Mouse (Mus musculus): ENCODE measurements around the gene Dzip1l. TPM values are rescaled to one million over a fixed set of nuclear protein-coding genes. Genes with fewer than 3 reads are reported as not detected.

The Dzip1l gene
- polyA plus RNA-seq, 2 experiments: 0.38 to 0.39 TPM

DNA sequence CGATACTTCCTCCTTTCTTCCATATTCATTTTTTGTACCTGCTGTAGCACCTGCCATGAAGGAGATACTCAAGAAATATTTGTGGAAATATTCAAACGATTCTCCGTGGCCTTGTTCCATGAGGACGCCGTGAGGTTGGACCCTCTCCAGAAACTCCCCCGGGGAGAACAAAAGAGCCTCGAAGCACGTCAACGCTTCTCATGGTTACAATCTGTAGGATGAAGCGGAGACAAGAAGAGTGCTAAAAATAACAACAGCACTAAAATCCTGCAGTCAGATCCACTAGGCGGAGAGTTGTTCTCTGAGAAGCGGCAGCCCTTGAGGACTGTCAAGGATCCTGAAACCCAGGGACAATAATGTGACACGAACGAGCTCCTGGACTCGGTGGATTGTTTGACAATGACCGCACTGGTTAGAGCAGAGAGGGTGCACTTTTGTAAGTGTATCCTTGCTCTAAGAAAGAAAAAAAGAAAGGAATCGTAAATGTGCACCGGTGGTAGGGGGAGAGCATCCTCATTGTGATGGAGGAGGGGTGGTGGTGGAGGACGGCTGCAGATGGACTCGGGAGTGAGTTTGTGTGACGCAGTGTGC, 52.8 kb downstream of the Dzip1l start:
- Histone ChIP-seq H3K27ac (no peak overlapping the region), H3K4me1 (replicated peaks; ENCODE audit: control insufficient read depth in 2 of 2, insufficient read depth in 2 of 2, low read length in 1 of 2) (no peaks in the 10 kb centered on the region), H3K9ac (replicated peaks) (no peak overlapping the region), H3K36me3 (replicated peaks; ENCODE audit: control insufficient read depth, insufficient read depth, low read depth) (no peaks in the 10 kb centered on the region), H3K27me3 (ENCODE audit: control insufficient read depth, insufficient read depth, low read length) (no peaks in the 10 kb centered on the region), H3K4me2 (ENCODE audit: low read depth) (no peak overlapping the region), H3K9me3 (ENCODE audit: control insufficient read depth, low read length) (no peaks in the 10 kb centered on the region), H3K4me3 (ENCODE audit: insufficient read depth in 1 of 2, low read depth in 2 of 2, low read length in 2 of 2) (no peak overlapping the region)
- DNase-seq (ENCODE audit: low read depth in 3 of 3, low spot score in 3 of 3) (no peak), ATAC-seq (ENCODE audit: insufficient read depth) (no peak)
- WGBS (ENCODE audit: insufficient replicate concordance): 81% methylated on average over 21 of the region's 21 CpGs
- TF ChIP-seq EP300 (IDR thresholded peaks at IDR 0.05; ENCODE audit: low read depth) (no peak), CTCF (IDR thresholded peaks at IDR 0.05; ENCODE audit: low read depth) (no peak)

- Histone ChIP-seq H3K27me3 (ENCODE audit: control insufficient read depth, insufficient read depth, low read length) (no peaks in the 10 kb centered on the region), H3K9me3 (ENCODE audit: control insufficient read depth, low read length) (no peaks in the 10 kb centered on the region), H3K4me2 (ENCODE audit: low read depth) (no peak overlapping the region), H3K9ac (replicated peaks) (no peak overlapping the region), H3K36me3 (replicated peaks; ENCODE audit: control insufficient read depth, insufficient read depth, low read depth) (no peaks in the 10 kb centered on the region), H3K4me3 (ENCODE audit: insufficient read depth in 1 of 2, low read depth in 2 of 2, low read length in 2 of 2) (no peak overlapping the region), H3K4me1 (replicated peaks; ENCODE audit: control insufficient read depth in 2 of 2, insufficient read depth in 2 of 2, low read length in 1 of 2) (no peaks in the 10 kb centered on the region), H3K27ac (no peak overlapping the region)
- WGBS (ENCODE audit: insufficient replicate concordance): 48% methylated on average over 5 of the region's 5 CpGs
- no peak for ATAC-seq (ENCODE audit: insufficient read depth)
- DNase-seq (ENCODE audit: low read depth in 3 of 3, low spot score in 3 of 3): no peak
- TF ChIP-seq EP300 (IDR thresholded peaks at IDR 0.05; ENCODE audit: low read depth) (no peak), CTCF (IDR thresholded peaks at IDR 0.05; ENCODE audit: low read depth) (no peak)
Observed at GRCm38 (mm10) chr9:99685061-99685521, 55.8 kb downstream of the Dzip1l start.

DNA sequence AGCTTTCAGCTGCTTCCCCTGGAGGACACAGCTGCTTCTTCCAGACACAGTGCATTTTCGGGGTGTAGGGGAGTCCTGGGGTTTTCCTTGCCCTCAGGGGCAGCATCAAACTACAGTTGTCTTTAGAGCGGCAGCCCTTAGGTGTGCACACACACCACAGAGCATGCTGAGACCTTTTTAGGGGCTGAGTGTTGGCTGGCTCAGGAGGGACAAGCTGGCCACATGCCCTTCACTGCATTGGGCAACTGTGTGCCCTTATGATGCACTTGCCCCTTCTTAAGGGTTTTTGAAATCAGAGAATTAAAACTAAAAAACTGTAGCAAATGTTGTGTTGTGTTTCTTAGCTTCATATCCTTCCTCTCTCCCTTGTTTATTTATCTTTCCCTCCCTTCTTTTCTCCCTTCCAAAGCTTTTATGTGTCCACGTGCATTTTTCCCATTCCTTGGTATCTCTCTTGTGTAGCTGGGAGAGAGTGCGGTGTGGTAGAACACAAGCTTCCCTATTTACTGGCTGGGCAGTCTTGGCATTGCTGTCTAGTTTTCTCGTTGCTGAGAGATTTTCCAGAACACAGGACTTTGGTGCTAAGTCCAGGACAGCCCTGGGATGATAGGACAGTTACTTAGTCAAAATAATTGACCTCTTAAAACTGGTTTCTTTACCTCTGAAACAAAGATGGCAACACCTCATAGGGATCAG, 56.4 kb downstream of the Dzip1l start:
- H3K27me3 ChIP-seq (ENCODE audit: control insufficient read depth, insufficient read depth, low read length): no peaks in the 10 kb centered on the region
- DNase-seq (ENCODE audit: low read depth in 3 of 3, low spot score in 3 of 3): no peak
- no peaks in the 10 kb centered on the region for H3K9me3 ChIP-seq (ENCODE audit: control insufficient read depth, low read length)
- H3K4me1 ChIP-seq (replicated peaks; ENCODE audit: control insufficient read depth in 2 of 2, insufficient read depth in 2 of 2, low read length in 1 of 2): no peaks in the 10 kb centered on the region
- H3K9ac ChIP-seq (replicated peaks): no peak overlapping the region
- TF ChIP-seq EP300 (IDR thresholded peaks at IDR 0.05; ENCODE audit: low read depth): no peak
- TF ChIP-seq CTCF (IDR thresholded peaks at IDR 0.05; ENCODE audit: low read depth): no peak
- WGBS (ENCODE audit: insufficient replicate concordance): 48% methylated on average over 5 of the region's 5 CpGs
- H3K27ac ChIP-seq: no peak overlapping the region
- H3K36me3 ChIP-seq (replicated peaks; ENCODE audit: control insufficient read depth, insufficient read depth, low read depth): no peaks in the 10 kb centered on the region
- no peak for ATAC-seq (ENCODE audit: insufficient read depth)
- H3K4me2 ChIP-seq (ENCODE audit: low read depth): no peak overlapping the region
- no peak overlapping the region for H3K4me3 ChIP-seq (ENCODE audit: insufficient read depth in 1 of 2, low read depth in 2 of 2, low read length in 2 of 2)

GRCm38 (mm10) chr9:99689796-99690195, 60.5 kb downstream of the Dzip1l start:
- Histone ChIP-seq H3K4me2 (ENCODE audit: low read depth) (no peak overlapping the region), H3K9ac (replicated peaks) (no peak overlapping the region), H3K4me1 (replicated peaks; ENCODE audit: control insufficient read depth in 2 of 2, insufficient read depth in 2 of 2, low read length in 1 of 2) (no peaks in the 10 kb centered on the region), H3K4me3 (ENCODE audit: insufficient read depth in 1 of 2, low read depth in 2 of 2, low read length in 2 of 2) (no peak overlapping the region), H3K36me3 (replicated peaks; ENCODE audit: control insufficient read depth, insufficient read depth, low read depth) (no peaks in the 10 kb centered on the region), H3K27ac (no peak overlapping the region), H3K27me3 (ENCODE audit: control insufficient read depth, insufficient read depth, low read length) (no peaks in the 10 kb centered on the region), H3K9me3 (ENCODE audit: control insufficient read depth, low read length) (no peaks in the 10 kb centered on the region)
- ATAC-seq (ENCODE audit: insufficient read depth) (no peak), DNase-seq (ENCODE audit: low read depth in 3 of 3, low spot score in 3 of 3) (no peak)
- WGBS (ENCODE audit: insufficient replicate concordance): 84% methylated on average over 5 of the region's 5 CpGs
- TF ChIP-seq EP300 (IDR thresholded peaks at IDR 0.05; ENCODE audit: low read depth) (no peak), CTCF (IDR thresholded peaks at IDR 0.05; ENCODE audit: low read depth) (no peak)

DNA sequence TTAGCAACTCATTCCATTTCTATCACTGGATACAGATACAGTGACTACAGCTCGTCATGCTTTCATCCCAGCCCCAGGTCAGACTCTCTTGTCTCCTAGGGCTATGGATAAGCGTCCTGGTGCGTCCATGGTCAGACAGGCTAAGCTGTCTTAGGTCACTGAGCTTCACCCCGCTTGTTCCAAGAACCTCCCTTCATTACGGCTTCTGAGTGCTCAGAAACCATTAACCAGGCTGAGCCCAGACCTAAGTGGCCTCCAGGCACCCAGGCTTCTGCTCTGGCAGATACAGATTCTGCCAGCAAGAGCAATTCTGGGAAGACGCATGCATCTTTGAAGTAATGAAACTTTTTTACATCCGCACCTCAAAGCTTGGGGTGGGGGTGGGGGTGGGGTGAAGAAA, 61.1 kb downstream of the Dzip1l start:
- Histone ChIP-seq H3K4me2 (ENCODE audit: low read depth) (no peak overlapping the region), H3K4me1 (replicated peaks; ENCODE audit: control insufficient read depth in 2 of 2, insufficient read depth in 2 of 2, low read length in 1 of 2) (no peaks in the 10 kb centered on the region), H3K27me3 (ENCODE audit: control insufficient read depth, insufficient read depth, low read length) (no peaks in the 10 kb centered on the region)

More for the DNA sequence above, 61.1 kb downstream of the Dzip1l start:
- Histone ChIP-seq H3K27ac (no peak overlapping the region), H3K9me3 (ENCODE audit: control insufficient read depth, low read length) (no peaks in the 10 kb centered on the region), H3K36me3 (replicated peaks; ENCODE audit: control insufficient read depth, insufficient read depth, low read depth) (no peaks in the 10 kb centered on the region), H3K9ac (replicated peaks) (no peak overlapping the region), H3K4me3 (ENCODE audit: insufficient read depth in 1 of 2, low read depth in 2 of 2, low read length in 2 of 2) (no peak overlapping the region)
- WGBS (ENCODE audit: insufficient replicate concordance): 73% methylated on average over 7 of the region's 7 CpGs
- TF ChIP-seq CTCF (IDR thresholded peaks at IDR 0.05; ENCODE audit: low read depth): no peak
- TF ChIP-seq EP300 (IDR thresholded peaks at IDR 0.05; ENCODE audit: low read depth): no peak
- DNase-seq (ENCODE audit: low read depth in 3 of 3, low spot score in 3 of 3) (no peak), ATAC-seq (ENCODE audit: insufficient read depth) (no peak)

Measured in liver, embryonic 14.5 days (tissue).